Mouse (Mus musculus) megakaryocyte-erythroid progenitor cell, adult 5-6 weeks (primary cell): ENCODE measurements at regions not wholly inside any gene's neighbourhood (a gene's known extent, or its start where the extent isn't known, plus 50 kb on each side); places are given as distances from the start of the nearest gene placed in this dataset.

Experiments used
- ATAC-seq: replicated peaks from 2 replicates; pipeline ENCODE4 v1.8.0; 2016; ENCODE audit warnings: mild to moderate bottlenecking, inconsistent platforms; ENCODE audit not compliant: severe bottlenecking, poor library complexity, low FRiP score, low TSS enrichment

GRCm38 (mm10) chr3:54443791-54444190 lies 82.9 kb downstream of the Postn start:
- no peak for ATAC-seq

- no peak for ATAC-seq
Measured at GRCm38 (mm10) chr3:54446889-54447288, 86.0 kb downstream of the Postn start.

GRCm38 (mm10) chr3:54457416-54457815 lies 96.5 kb downstream of the Postn start:
- no peak for ATAC-seq

DNA sequence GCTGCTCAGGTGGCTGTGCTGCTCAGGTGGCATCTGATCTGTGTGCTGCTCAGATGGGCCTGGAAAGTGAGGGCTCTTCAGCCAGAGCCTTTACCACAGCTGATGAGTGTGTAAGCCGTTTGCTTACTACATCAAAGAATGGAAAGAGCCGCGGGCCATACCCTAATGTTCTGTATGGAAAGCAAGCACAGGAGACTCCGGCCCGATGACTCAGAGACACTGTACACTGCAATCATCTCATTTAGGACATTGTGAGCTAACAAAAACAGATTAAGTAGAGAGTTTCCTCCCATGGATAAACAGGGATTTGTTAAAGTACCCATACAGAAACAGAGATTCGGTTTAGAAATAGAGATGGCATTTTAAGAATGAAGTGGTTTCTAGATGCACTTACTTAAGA lies 100.5 kb downstream of the Postn start:
- no peak for ATAC-seq

DNA sequence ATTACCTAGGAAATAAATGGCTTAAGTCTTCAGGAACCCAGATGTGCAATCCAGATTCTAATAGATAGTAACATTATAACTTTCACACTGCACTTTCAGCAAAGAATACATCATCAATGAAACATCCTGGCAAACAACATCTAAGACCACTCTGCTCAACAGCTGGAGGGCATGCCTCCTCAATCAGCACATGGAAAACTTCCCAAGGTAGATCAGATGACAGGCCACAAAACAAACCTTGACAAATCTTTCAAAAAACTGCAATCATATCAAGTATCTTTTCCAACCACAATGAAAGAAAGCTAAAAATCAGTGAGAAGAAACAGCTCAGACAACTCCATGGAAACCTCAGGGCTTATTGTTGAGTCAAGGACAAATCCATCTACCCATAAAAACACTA lies 105.2 kb downstream of the Postn start:
- no peak for ATAC-seq

DNA sequence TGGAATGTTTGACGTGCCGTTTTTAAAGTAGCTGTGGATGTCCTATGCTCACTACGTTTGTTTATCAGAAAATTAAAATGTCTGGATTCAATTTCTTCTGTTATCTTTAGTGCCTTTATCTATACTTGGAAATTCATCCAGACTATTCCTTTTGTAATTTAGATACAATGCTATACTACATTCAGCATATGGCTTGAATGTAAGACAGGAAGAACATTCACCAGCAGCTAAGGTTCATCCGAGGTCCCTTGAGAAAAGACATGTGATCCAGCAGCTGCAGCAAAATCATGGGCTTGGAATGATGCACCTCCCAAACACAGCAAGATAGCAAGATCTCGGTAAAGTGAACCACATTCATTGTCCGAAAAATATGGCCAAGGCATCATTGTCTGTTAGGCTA lies 113.3 kb downstream of the Postn start:
- no peak for ATAC-seq

- ATAC-seq, result no peak
Measured at GRCm38 (mm10) chr3:54475879-54476278, 115.0 kb downstream of the Postn start.

GRCm38 (mm10) chr3:54477986-54478385 lies 117.1 kb downstream of the Postn start:
- ATAC-seq, result no peak

DNA sequence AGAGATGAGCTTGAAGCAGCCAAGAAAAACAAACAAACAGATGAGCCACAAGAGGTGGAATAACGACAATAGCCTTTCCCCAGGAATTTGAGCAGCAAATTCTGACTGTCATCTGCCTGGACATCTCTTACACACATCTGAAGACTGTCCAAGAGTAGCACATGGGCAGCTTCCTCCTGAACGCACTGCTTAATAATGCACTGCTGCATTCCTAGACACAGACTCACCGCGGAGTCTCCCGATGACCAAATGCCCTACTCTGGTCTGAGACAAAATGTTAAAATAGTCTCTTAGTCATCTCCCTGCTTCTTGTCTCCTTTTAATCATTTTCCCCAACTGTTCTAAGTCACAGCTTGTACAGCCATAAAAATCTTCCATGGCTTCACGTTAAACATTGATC lies 119.3 kb downstream of the Postn start:
- ATAC-seq, result no peak

GRCm38 (mm10) chr3:54487346-54487745 lies 126.4 kb downstream of the Postn start:
- no peak for ATAC-seq

DNA sequence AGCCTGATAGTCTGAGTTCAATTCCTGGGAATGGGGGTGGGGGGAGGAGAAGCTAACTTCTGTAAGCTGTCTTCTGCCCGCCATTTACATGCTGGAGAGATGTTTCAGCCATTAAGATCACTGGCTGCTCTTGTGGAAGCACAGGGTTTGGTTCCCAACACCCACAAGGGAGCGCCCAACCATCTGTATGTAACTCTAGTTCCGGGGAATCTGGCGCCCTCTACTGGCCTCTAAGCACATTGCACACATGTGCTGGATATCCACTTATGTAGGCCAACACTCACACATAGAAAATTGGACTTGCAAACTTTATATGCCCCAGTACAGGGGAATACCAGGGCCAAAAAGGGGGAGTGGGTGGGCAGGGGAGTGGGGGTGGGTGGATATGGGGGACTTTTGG lies 126.9 kb downstream of the Postn start:
- ATAC-seq, result no peak

DNA sequence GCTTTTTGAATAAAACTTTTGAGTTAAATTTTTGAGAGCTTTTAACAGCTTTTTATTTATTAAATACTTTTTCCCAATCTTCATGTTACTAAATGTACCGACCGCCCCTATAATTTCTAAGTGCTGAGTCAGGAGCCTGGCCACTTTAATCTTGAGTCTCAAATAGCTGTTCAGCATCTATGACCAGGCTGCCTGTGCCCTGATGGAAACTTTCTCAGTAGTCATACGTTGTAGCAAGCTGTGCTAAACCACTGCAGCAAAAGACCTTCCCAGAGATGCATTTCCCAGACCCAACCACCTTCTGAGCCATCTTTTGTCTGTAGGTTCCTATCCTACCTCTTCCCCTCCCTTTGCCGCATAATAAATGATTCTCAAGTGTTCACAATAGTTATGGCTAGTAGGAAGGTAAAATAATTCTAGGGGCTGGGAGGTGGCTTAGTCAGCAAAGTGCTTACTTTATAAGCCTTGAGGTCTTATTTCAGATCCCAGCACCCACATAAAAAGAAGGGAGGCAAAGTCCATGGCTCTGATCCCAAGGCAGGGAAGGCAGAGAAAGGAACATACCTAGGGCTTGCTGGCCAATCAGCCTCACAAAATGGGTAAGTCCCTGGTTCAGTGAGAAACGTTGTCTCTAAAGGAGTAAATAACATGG lies 129.5 kb downstream of the Postn start:
- ATAC-seq, result no peak

DNA sequence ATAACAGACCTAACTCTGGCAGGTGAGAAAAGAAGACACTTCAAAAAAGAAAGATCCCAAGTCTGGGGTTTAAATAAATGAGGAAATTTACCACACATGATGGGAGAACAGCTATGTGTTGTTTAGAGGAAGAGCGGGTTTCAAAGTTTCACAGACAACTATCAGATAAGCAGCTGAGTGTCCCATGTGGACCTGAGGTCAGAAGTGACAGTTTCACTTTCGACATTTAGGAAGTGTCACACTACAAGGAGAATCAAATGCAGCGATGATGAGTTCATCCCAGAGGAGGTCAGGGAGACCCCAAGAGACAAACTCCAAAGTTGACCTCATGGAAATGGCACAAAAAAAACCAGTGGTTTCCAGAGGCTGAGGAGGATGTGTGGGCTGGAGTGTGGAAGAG lies 132.7 kb downstream of the Postn start:
- no peak for ATAC-seq

DNA sequence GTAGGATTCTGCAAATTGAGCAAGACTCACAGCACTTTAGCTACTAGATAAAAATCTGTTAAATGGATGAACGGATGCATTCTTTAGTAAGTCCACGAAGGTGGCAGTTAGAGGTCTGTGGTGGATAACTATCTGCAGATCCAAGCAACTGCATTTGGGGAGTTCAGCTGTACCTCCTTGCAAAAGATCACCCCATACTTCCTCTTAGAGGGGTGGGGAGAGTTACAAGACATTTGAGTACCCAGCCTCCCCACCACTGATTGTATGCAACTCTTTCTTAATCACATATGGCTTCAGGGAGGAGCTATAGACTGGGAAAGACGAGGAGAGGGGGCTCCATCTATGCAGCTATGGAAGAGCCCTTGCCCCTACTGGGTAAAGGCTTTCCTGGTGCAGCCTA lies 144.1 kb downstream of the Postn start:
- no peak for ATAC-seq

DNA sequence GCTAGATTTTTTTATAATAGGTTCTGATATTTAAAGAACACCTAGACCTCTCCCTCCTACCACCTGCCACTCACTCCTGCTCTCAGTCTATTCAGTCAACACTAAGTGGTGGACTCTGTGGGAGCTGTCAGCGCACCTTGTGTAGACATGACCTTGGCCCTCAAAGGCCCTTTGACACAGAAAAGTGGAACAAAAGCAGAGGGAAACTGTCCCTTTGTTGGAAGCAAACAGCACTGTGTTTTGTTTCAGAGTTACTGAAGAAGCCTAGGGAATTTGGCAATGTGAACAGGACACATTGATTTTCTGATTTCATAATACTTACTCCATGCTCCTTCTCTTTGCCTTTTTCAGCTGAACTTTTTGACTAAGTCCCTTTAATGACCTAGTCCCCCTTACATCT lies 146.7 kb downstream of the Postn start:
- ATAC-seq, result no peak

DNA sequence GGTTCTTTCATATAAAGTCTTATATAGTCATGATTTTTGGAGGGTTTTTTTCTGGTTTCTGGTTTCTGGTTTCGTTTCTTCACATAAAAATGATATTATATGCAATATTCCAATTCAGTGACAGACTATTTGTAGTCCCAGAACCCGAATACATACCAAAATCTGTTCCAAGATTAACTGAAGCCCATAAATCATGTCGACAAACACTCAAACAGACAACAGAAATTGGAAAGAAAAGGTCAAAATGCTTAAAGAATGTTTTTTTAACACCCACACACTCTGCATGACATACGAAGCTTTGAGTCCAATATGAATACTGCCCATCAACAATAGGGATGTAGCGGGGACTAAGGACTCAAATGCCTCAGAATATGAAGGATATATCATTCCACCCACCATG lies 148.0 kb downstream of the Postn start:
- no peak for ATAC-seq

GRCm38 (mm10) chr3:54517251-54517650 lies 156.3 kb downstream of the Postn start:
- no peak for ATAC-seq

GRCm38 (mm10) chr3:54522716-54523115 lies 161.8 kb downstream of the Postn start:
- no peak for ATAC-seq

- no peak for ATAC-seq
Measured at GRCm38 (mm10) chr3:54526618-54527017, 165.7 kb downstream of the Postn start.

GRCm38 (mm10) chr3:54528292-54528691 lies 164.3 kb upstream of the Supt20 start:
- no peak for ATAC-seq

DNA sequence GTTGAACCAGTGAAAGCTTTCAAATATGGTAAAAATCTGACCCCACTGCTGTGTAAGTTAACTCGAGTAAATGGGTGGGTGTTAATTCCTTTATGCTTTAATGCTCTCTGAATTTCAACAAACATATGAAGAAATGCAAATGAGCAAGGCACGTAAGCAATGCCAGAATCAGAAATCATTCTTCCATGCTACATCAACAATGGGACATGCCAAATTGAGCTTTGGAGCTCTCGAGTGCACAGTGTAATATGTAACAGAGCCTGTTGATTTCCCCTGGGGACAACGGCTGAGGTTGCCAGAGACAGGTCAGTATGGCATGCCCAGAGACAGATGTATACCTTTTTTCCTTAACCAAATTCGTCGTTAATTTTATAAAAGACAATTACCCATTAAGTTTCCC lies 162.4 kb upstream of the Supt20 start:
- no peak for ATAC-seq

DNA sequence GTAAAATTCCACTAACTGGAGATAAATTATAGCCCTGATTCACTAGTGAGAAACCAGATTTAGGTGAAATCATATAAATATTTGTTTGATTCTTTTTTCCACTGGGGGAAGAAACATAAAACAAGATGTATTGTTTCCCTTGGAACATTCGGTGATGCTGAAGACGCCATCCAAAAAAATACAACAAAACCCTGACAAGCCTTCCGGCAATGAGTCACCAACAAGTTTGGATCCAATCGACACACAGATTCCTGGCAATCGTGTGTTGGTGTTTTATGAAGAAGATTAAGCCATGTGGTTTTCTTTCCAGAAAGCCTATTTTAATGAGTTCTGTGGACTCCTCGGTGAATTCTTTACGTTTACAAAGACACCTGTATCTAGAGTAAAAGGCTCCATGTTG lies 157.2 kb upstream of the Supt20 start:
- no peak for ATAC-seq
